Mouse (Mus musculus) testis, postnatal 14 days (tissue): ENCODE data around the gene Vwa8.

ENCODE experiments used
- DNase-seq: peaks from one replicate; pipeline ENCODE4 v3.0.0; 2021; ENCODE audit warnings: low spot score

The Vwa8 gene

GRCm38 (mm10) chr14:79184071-79184470 is 335.2 kb downstream of the Vwa8 start:
- no peak for DNase-seq

- DNase-seq: no peak
Observed at GRCm38 (mm10) chr14:79185018-79185685, 336.3 kb downstream of the Vwa8 start.

GRCm38 (mm10) chr14:79186976-79187375 is 338.1 kb downstream of the Vwa8 start:
- DNase-seq: no peak

GRCm38 (mm10) chr14:79196711-79197110 is 347.9 kb downstream of the Vwa8 start:
- no peak for DNase-seq

- no peak for DNase-seq
Observed at GRCm38 (mm10) chr14:79198066-79198465, 349.2 kb downstream of the Vwa8 start.

- DNase-seq: no peak
Observed at GRCm38 (mm10) chr14:79200133-79200891, 351.5 kb downstream of the Vwa8 start.

GRCm38 (mm10) chr14:79200892-79201285 is 352.0 kb downstream of the Vwa8 start:
- no peak for DNase-seq

- no peak for DNase-seq
Observed at GRCm38 (mm10) chr14:79202722-79203362, 354.0 kb downstream of the Vwa8 start.

- no peak for DNase-seq
Observed at GRCm38 (mm10) chr14:79203496-79204158, 354.8 kb downstream of the Vwa8 start.

GRCm38 (mm10) chr14:79204866-79205265 is 356.0 kb downstream of the Vwa8 start:
- no peak for DNase-seq

GRCm38 (mm10) chr14:79206210-79206609 is 357.4 kb downstream of the Vwa8 start:
- DNase-seq: peak; percentile 33

GRCm38 (mm10) chr14:79208468-79208867 is 359.6 kb downstream of the Vwa8 start:
- no peak for DNase-seq

GRCm38 (mm10) chr14:79209813-79210212 is 361.0 kb downstream of the Vwa8 start:
- DNase-seq: no peak

- no peak for DNase-seq
Observed at GRCm38 (mm10) chr14:79212380-79212991, 363.6 kb downstream of the Vwa8 start.

GRCm38 (mm10) chr14:79214129-79214528 is 365.3 kb downstream of the Vwa8 start:
- DNase-seq: no peak

GRCm38 (mm10) chr14:79214660-79215249 is 365.9 kb downstream of the Vwa8 start:
- DNase-seq: no peak

GRCm38 (mm10) chr14:79216366-79216765 is 367.5 kb downstream of the Vwa8 start:
- DNase-seq: no peak

- no peak for DNase-seq
Observed at GRCm38 (mm10) chr14:79223431-79224036, 374.7 kb downstream of the Vwa8 start.

GRCm38 (mm10) chr14:79225458-79225857 is 376.6 kb downstream of the Vwa8 start:
- no peak for DNase-seq

GRCm38 (mm10) chr14:79226056-79226455 is 377.2 kb downstream of the Vwa8 start:
- DNase-seq: no peak

- DNase-seq: no peak
Observed at GRCm38 (mm10) chr14:79226741-79227140, 377.9 kb downstream of the Vwa8 start.
